Mouse (Mus musculus) bone marrow macrophage, adult 2 months (primary cell): ENCODE data around the gene Tubb4a.

Source experiments
- CTCF ChIP-seq: IDR thresholded peaks from 2 replicates; pipeline ENCODE4 v1.5.1; 2012; ENCODE audit warnings: low read depth, mild to moderate bottlenecking, low read length, moderate library complexity
- POLR2A ChIP-seq: IDR thresholded peaks from 2 replicates; pipeline ENCODE4 v1.6.1; 2012; ENCODE audit warnings: mild to moderate bottlenecking, low read depth, low read length, borderline replicate concordance

DNA sequence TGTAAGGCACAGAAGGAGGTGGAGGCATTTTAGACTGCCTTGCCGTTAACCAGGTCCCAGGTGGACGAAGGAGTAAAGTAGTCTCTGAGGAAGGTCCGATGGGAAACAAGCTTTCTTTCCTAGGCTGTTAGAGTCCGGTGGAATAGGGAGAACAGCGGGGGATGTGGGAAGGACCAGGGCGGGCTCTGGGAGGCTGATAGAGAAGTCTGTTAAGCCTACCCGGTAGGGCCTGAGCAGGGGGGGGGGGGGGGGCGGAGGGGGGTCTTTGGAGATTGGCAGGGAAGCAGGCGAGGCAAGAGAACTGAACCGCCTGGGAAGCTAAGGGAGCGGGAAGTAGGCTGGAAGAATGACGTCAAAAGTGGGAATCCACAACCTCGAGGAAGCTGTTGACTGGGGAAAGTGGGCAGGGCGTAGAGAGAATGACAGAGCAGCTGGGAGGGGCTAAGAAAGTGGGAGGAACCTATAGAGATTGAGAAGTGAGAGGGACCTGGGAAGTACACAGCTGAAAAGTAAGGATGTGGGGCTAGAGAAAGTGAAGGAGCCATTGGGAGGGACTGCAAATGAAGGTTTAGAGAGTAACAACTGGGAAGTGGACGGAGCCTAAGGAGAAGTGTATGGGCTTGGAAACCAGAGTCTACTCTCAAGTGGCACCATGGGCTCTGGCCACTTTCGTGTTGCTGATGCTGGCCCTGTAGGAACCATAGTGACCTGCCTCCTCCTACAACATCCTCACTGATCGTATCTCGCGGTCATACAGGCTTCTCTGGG, 8.5 kb upstream of the Tubb4a start:
- TF ChIP-seq CTCF (no peak), POLR2A (no peak)
